Mouse (Mus musculus): ENCODE results near the gene Muc2. TPM values are rescaled to one million over a fixed set of nuclear protein-coding genes. Genes with fewer than 3 reads are reported as not detected.

Muc2 gene
- total RNA-seq, 1 experiment from 2014 or later = not detected

GRCm38 (mm10) chr7:141755831-141756230, 65.7 kb downstream of the Muc2 start:
- peak; percentile 75 for ATAC-seq (replicated peaks; ENCODE audit: low read depth, poor library complexity, severe bottlenecking)

DNA sequence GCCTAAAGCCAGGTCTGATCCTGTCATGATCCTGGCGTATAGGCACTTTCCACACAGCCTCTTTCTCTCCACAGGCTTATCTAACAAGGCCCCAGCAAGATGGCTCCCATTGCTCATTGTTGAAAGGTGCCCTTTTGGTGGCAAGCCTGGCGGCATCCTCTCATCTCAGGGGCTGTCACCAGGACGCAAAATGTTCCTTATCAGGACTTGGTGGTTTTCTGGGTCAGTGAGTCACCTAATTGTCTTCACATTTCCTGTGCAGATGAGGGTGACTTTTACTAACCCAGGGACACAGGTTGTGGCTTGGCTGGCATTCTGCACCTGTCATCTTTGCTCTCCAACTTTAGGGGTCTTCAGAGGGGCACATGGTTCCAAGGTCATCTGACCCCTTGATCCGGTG, 68.2 kb downstream of the Muc2 start:
- peak; percentile 27; the same call in 1 of the 2 replicates for ATAC-seq (replicated peaks; ENCODE audit: low read depth, poor library complexity, severe bottlenecking)

DNA sequence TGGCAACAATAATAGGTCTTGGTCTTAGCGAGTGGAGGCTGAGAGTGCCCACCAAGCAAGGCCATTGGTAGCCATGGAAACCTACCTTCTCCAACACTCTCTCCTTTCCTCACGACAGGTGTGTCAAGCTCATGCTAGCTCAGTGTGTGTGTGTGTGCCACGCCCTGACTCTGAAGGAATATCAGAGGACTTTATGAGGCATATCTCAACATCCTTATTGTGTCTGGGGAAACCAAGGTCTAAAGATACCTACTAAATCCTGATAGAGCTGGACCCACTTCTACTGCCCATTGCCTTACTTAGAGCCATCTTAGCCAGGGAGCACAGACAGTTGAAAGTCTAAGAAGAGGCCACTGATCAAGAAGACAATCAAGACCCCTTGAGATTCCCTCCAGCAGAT, 80.4 kb downstream of the Muc2 start:
- ATAC-seq (replicated peaks; ENCODE audit: low read depth, poor library complexity, severe bottlenecking) = no peak

DNA sequence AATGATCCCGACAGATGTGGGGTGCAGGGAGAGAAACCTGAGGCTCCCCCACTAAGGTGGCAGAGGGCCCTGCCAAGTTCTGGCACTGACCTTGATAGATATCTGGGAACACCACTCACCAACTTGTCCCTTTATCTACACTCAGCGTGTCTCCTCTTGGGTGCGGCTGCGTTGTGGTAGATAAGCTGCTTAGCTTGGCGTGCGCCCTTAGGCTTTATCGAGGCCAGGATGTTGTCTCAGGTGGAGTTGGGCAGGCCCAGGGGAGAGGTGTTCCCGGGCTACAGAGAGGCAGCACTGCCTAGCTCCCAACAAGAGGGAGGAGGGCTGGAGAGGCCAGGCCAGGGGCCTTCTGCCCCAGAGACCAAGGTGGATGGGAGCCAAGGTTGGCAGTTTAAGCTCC, 80.8 kb downstream of the Muc2 start:
- peak; percentile 71 for ATAC-seq (replicated peaks; ENCODE audit: low read depth, poor library complexity, severe bottlenecking)

DNA sequence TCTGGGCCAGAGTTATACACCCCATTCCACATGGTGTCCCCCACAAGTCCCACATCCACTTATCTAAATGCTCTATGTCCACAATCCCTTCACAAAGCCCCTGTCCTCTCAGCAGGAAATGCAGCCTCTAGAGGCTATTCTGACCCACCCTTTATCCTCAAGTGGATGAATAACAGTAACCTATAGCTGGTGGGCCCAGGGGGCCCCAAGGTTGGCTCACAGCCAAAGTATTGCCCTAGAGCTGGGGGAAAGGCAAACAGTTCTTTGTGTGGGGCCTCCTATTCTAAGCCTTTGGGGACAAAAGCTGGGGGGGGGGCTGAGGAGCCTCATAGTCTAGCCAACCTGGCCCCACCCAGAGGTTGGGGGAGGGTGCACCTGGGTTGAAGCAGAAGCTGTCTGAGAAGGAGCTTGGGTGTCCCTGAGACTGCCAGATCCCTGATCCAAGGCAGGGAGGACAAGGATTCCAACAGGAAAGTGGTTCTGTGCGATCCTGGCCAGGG, 82.0 kb downstream of the Muc2 start:
- no peak for ATAC-seq (replicated peaks; ENCODE audit: low read depth, poor library complexity, severe bottlenecking)

DNA sequence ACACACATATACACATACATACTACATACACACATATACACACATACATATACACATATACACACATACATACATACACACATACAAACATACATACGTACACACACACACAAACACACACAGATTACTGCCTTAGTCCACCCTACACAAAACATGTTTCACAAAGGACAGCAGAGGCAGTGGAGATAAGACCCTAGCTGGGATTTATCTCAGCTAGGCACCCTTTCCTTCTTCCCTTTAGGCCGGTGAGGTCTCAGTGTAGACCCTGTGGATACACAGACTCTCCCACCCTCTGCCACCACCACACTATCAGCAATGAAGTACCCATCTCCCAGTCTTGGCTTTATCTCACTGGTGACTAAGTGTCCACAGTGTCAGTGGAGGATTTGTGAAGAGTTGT, 84.7 kb downstream of the Muc2 start:
- ATAC-seq (replicated peaks; ENCODE audit: low read depth, poor library complexity, severe bottlenecking) = no peak

- ATAC-seq (replicated peaks; ENCODE audit: low read depth, poor library complexity, severe bottlenecking) = no peak
Measured at GRCm38 (mm10) chr7:141776199-141776598, 86.1 kb downstream of the Muc2 start.

GRCm38 (mm10) chr7:141788677-141789452, 98.7 kb downstream of the Muc2 start, which contains the start of gene Muc5ac:
Gene Muc5ac (plus strand): TSS chr7:141788972.
- no peak for ATAC-seq (replicated peaks; ENCODE audit: low read depth, poor library complexity, severe bottlenecking)

DNA sequence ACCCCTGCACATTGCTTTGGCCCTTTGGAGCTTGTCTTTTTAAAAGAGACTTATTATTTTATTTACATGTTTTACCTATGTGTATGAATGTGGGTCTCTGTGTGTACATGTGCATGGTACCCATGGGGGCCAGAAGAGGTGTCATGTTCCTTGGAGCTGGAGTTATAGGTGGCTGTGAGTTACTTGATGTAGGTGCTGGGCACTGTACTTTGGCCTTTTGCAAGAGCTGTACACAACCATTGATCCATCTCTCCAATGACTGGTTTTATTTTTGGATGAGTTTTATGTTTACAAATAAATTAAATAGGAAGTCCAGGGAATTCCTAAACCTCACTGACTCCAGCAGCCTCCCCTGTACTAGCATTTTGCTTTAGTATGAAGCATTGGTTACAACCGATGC, 104.1 kb downstream of the Muc2 start:
- ATAC-seq (replicated peaks; ENCODE audit: low read depth, poor library complexity, severe bottlenecking) = no peak

- ATAC-seq (replicated peaks; ENCODE audit: low read depth, poor library complexity, severe bottlenecking) = no peak
Measured at GRCm38 (mm10) chr7:141803206-141803605, 113.1 kb downstream of the Muc2 start.

Other genes starting within 250 kb of the Muc2 start
- 8.3 and 14.3 TPM in 2 replicates for gene Pidd1, start 246.3 kb upstream of the Muc2 start, total RNA-seq (2017)
- gene Rplp2, start 243.0 kb upstream of the Muc2 start, total RNA-seq (2017) = 2,332 and 2,799 TPM in 2 replicates
- gene Pnpla2, start 235.1 kb upstream of the Muc2 start, total RNA-seq (2017) = 13.9 and 14.4 TPM in 2 replicates
- gene Cracr2b, start 229.2 kb upstream of the Muc2 start, total RNA-seq (2017) = 0.39 TPM in 1 of 2 replicates, not detected in the other
- 31.4 and 32.9 TPM in 2 replicates for gene Cd151, start 222.9 kb upstream of the Muc2 start, total RNA-seq (2017)
- 44.5 and 47.0 TPM in 2 replicates for gene Polr2l, start 215.2 kb upstream of the Muc2 start, total RNA-seq (2017)
- gene Tspan4, start 215.1 kb upstream of the Muc2 start, total RNA-seq (2017) = 50.3 and 53.3 TPM in 2 replicates
- gene Chid1, start 150.5 kb upstream of the Muc2 start, total RNA-seq (2017) = 25.4 and 27.5 TPM in 2 replicates
- gene Ap2a2, start 128.2 kb upstream of the Muc2 start, total RNA-seq (2017) = 26.6 and 27.8 TPM in 2 replicates
- gene Muc6, start 35.0 kb upstream of the Muc2 start, total RNA-seq (2017) = 0.18 TPM in 1 of 2 replicates, not detected in the other
- gene Muc5ac, start 98.6 kb downstream of the Muc2 start, total RNA-seq (2017) = not detected in 2 replicates
- 0.05 TPM in 2 replicates for gene Muc5b, start 148.7 kb downstream of the Muc2 start, total RNA-seq (2017)
- gene Tollip, start 228.2 kb downstream of the Muc2 start, total RNA-seq (2017) = 27.1 and 30.4 TPM in 2 replicates